Mouse (Mus musculus) lung, embryonic 16.5 days (tissue): ENCODE measurements around the gene Gm13272. TPM values are rescaled to one million over a fixed set of nuclear protein-coding genes. Genes with fewer than 3 reads are reported as not detected.
"Not testable (repeated sequence)": the region's sequence is repeated elsewhere in the genome, so short reads cannot be mapped to it uniquely, and the experiment has no call there.

ENCODE experiments used
- ATAC-seq: fragments of 200-750 bp; cut with Nextera tagmentation; 2 replicates; pipeline ENCODE4 v1.8.0; 2017; ENCODE audit warnings: low read depth, mild to moderate bottlenecking, moderate library complexity
- H3K27ac ChIP-seq: fragments of 300-500 bp; sonication (generic); 2 replicates; pipeline ENCODE4 v1.5.1; 2014; ENCODE audit warnings: mild to moderate bottlenecking, control low read depth, low read length
- H3K27me3 ChIP-seq: fragments of 300-500 bp; sonication (generic); 2 replicates; pipeline ENCODE4 v1.6.1; 2014; ENCODE audit warnings: low read depth, low read length, mixed read lengths; ENCODE audit not compliant: control insufficient read depth, insufficient read depth
- H3K36me3 ChIP-seq: fragments of 300-500 bp; sonication (generic); 2 replicates; pipeline ENCODE4 v1.6.1; 2014; ENCODE audit warnings: low read length; ENCODE audit not compliant: control insufficient read depth, insufficient read depth
- H3K4me1 ChIP-seq: fragments of 300-500 bp; sonication (generic); replicated peaks from 2 replicates; pipeline ENCODE4 v1.6.1; 2014; ENCODE audit warnings: low read length, mixed read lengths; ENCODE audit not compliant: control insufficient read depth, insufficient read depth
- H3K4me2 ChIP-seq: fragments of 300-500 bp; sonication (generic); 2 replicates; pipeline ENCODE4 v1.6.1; 2014; ENCODE audit warnings: low read depth, low read length, control low read depth
- H3K4me3 ChIP-seq: fragments of 300-500 bp; sonication (generic); 2 replicates; pipeline ENCODE4 v1.5.1; 2014; ENCODE audit warnings: mild to moderate bottlenecking, low read length, control low read depth
- H3K9ac ChIP-seq: fragments of 300-500 bp; sonication (generic); 2 replicates; pipeline ENCODE4 v1.6.1; 2014; ENCODE audit warnings: low read length, control low read depth
- H3K9me3 ChIP-seq: fragments of 300-500 bp; sonication (generic); 2 replicates; pipeline ENCODE4 v1.6.1; 2016; ENCODE audit warnings: low read length; ENCODE audit not compliant: control insufficient read depth
- WGBS: fragments of 180-500 bp; shearing (Covaris S2); extraction: QIAGEN DNeasy Blood & Tissue Kit; methylation state at CpG from one replicate; pipeline ENCODE4 v1.1.7; 2014; 5-methylcytosine and 5-hydroxymethylcytosine counted together
- polyA plus RNA-seq: library from polyadenylated mRNA; unstranded; fragments of >200 nt; fragmentation: Nextera tagmentation; extraction: Ambion mirVana; gene quantifications from 2 replicates; pipeline ENCODE4 v1.2.1, GENCODE M21; 2015

Gm13272 gene
- polyA plus RNA-seq, 1 experiment from 2014 or later, result not detected

GRCm38 (mm10) chr4:88757628-88758031, 22.0 kb upstream of the Gm13272 start:
- under 1% methylated on average over 11 of the region's 21 CpGs for WGBS
- not testable (repeated sequence) for H3K9me3 ChIP-seq, H3K4me1 ChIP-seq, H3K36me3 ChIP-seq, H3K27me3 ChIP-seq
- H3K27ac ChIP-seq, result peak overlapping the region; percentile 97
- peak overlapping the region; percentile 60 for H3K4me3 ChIP-seq
- peak overlapping the region; percentile 76 for H3K9ac ChIP-seq
- ATAC-seq, result peak; percentile 100
- H3K4me2 ChIP-seq, result peak overlapping the region; percentile 73

- not testable (repeated sequence) for H3K9me3 ChIP-seq, H3K36me3 ChIP-seq, H3K4me1 ChIP-seq, H3K4me3 ChIP-seq, H3K27me3 ChIP-seq, H3K27ac ChIP-seq, H3K9ac ChIP-seq, ATAC-seq, H3K4me2 ChIP-seq
- WGBS, result 84% methylated on average over 7 of the region's 9 CpGs
Measured at GRCm38 (mm10) chr4:88758751-88759150, 20.9 kb upstream of the Gm13272 start.

GRCm38 (mm10) chr4:88759610-88760268, 19.9 kb upstream of the Gm13272 start, which contains the start of gene Gm13283:
Gene Gm13283, plus strand, starts transcription at chr4:88760119.
- 20% methylated on average over 8 of the region's 14 CpGs for WGBS
- H3K9me3 ChIP-seq, H3K36me3 ChIP-seq, H3K27me3 ChIP-seq, ATAC-seq, H3K27ac ChIP-seq, H3K4me1 ChIP-seq: not testable (repeated sequence)
- peak within 1 kb of the TSS; percentile 40 for H3K4me2 ChIP-seq
- H3K4me3 ChIP-seq, result peak within 1 kb of the TSS; percentile 29
- H3K9ac ChIP-seq, result 0 out of 2 replicates have a peak within 1 kb of the TSS, but pooled peaks have one; percentile 32

- H3K27me3 ChIP-seq, H3K36me3 ChIP-seq, ATAC-seq, H3K27ac ChIP-seq, H3K4me1 ChIP-seq, H3K9me3 ChIP-seq: not testable (repeated sequence)
- peak overlapping the region; percentile 29 for H3K4me3 ChIP-seq
- H3K4me2 ChIP-seq, result peak overlapping the region; percentile 40
- H3K9ac ChIP-seq, result 0 out of 2 replicates have a peak overlapping the region, but pooled peaks have one; percentile 32
- under 1% methylated on average over 20 of the region's 28 CpGs for WGBS
Measured at GRCm38 (mm10) chr4:88760431-88760830, 19.2 kb upstream of the Gm13272 start.

- H3K9ac ChIP-seq, H3K9me3 ChIP-seq, ATAC-seq, H3K4me1 ChIP-seq, H3K36me3 ChIP-seq, H3K4me2 ChIP-seq, H3K27ac ChIP-seq, H3K4me3 ChIP-seq, H3K27me3 ChIP-seq: not testable (repeated sequence)
- 67% methylated on average over 6 of the region's 8 CpGs for WGBS
Measured at GRCm38 (mm10) chr4:88761776-88762175, 17.9 kb upstream of the Gm13272 start.

- H3K36me3 ChIP-seq, H3K27ac ChIP-seq, ATAC-seq, H3K4me2 ChIP-seq, H3K9me3 ChIP-seq, H3K4me3 ChIP-seq, H3K27me3 ChIP-seq, H3K9ac ChIP-seq, H3K4me1 ChIP-seq: not testable (repeated sequence)
- 48% methylated on average over 8 of the region's 9 CpGs for WGBS
Measured at GRCm38 (mm10) chr4:88762341-88762740, 17.3 kb upstream of the Gm13272 start.

GRCm38 (mm10) chr4:88763384-88764018, 16.1 kb upstream of the Gm13272 start:
- H3K27me3 ChIP-seq, ATAC-seq, H3K4me1 ChIP-seq, H3K36me3 ChIP-seq, H3K9me3 ChIP-seq: not testable (repeated sequence)
- peak overlapping the region; percentile 63; the same call in 1 of the 2 replicates for H3K27ac ChIP-seq
- peak overlapping the region; percentile 32 for H3K4me3 ChIP-seq
- H3K4me2 ChIP-seq, result peak overlapping the region; percentile 43
- WGBS, result 2% methylated on average over 23 of the region's 42 CpGs
- H3K9ac ChIP-seq, result peak overlapping the region; percentile 28; the same call in 1 of the 2 replicates

- H3K4me1 ChIP-seq, H3K9me3 ChIP-seq, ATAC-seq, H3K4me3 ChIP-seq, H3K4me2 ChIP-seq, H3K9ac ChIP-seq, H3K27ac ChIP-seq, H3K36me3 ChIP-seq, H3K27me3 ChIP-seq: not testable (repeated sequence)
- WGBS, result no CpG with 5 or more reads among the region's 32 CpGs
Measured at GRCm38 (mm10) chr4:88773534-88773933, 6.1 kb upstream of the Gm13272 start, which contains the start of gene Gm13290. Gene Gm13290, plus strand, starts transcription at chr4:88773834.

- ATAC-seq, result not testable (repeated sequence)
- WGBS, result no CpG with 5 or more reads among the region's 29 CpGs
Measured at GRCm38 (mm10) chr4:88776622-88777021, 3.0 kb upstream of the Gm13272 start, which contains the start of gene Gm13289. Gene Gm13289, plus strand, starts transcription at chr4:88776922.

More at GRCm38 (mm10) chr4:88776622-88777021, 3.0 kb upstream of the Gm13272 start, which contains the start of gene Gm13289:
- H3K4me3 ChIP-seq, H3K27me3 ChIP-seq, H3K4me1 ChIP-seq, H3K9me3 ChIP-seq, H3K27ac ChIP-seq, H3K36me3 ChIP-seq, H3K9ac ChIP-seq, H3K4me2 ChIP-seq: not testable (repeated sequence)
